Mouse (Mus musculus) limb, embryonic 15.5 days (tissue): ENCODE data around the gene Gm42742. TPM values are rescaled to one million over a fixed set of nuclear protein-coding genes. Genes with fewer than 3 reads are reported as not detected.
A peak's percentile ranks its signal among the peaks of the same experiment; 100 is the strongest.

Experiments
- ATAC-seq: fragments of 200-750 bp; cut with Nextera tagmentation; 2 replicates; pipeline ENCODE4 v1.8.0; 2017; ENCODE audit warnings: low read depth, moderate TSS enrichment; ENCODE audit not compliant: insufficient number of reproducible peaks, low FRiP score, low TSS enrichment
- H3K27ac ChIP-seq: fragments of 300-500 bp; sonication (generic); 2 replicates; pipeline ENCODE4 v1.5.1; 2015; ENCODE audit warnings: moderate library complexity, mild to moderate bottlenecking, inconsistent platforms
- H3K27me3 ChIP-seq: fragments of 300-500 bp; sonication (generic); 2 replicates; pipeline ENCODE4 v1.6.1; 2015; ENCODE audit warnings: inconsistent platforms
- H3K36me3 ChIP-seq: fragments of 300-500 bp; sonication (generic); 2 replicates; pipeline ENCODE4 v1.6.1; 2015; ENCODE audit warnings: inconsistent platforms
- H3K4me1 ChIP-seq: fragments of 300-500 bp; sonication (generic); 2 replicates; pipeline ENCODE4 v1.6.1; 2015; ENCODE audit warnings: inconsistent platforms
- H3K4me2 ChIP-seq: fragments of 300-500 bp; sonication (generic); 2 replicates; pipeline ENCODE4 v1.6.1; 2015; ENCODE audit warnings: mild to moderate bottlenecking, inconsistent platforms
- H3K4me3 ChIP-seq: fragments of 300-500 bp; sonication (generic); 2 replicates; pipeline ENCODE4 v1.5.1; 2015; ENCODE audit warnings: mild to moderate bottlenecking, inconsistent platforms
- H3K9ac ChIP-seq: fragments of 300-500 bp; sonication (generic); 2 replicates; pipeline ENCODE4 v1.6.1; 2015; ENCODE audit warnings: inconsistent platforms
- H3K9me3 ChIP-seq: fragments of 300-500 bp; sonication (generic); 2 replicates; pipeline ENCODE4 v1.6.1; 2016; ENCODE audit warnings: inconsistent platforms
- WGBS: fragments of 180-500 bp; shearing (Covaris S2); methylation state at CpG from one replicate; pipeline ENCODE4 v1.1.7; 2015; 5-methylcytosine and 5-hydroxymethylcytosine counted together
- polyA plus RNA-seq: library from polyadenylated mRNA; unstranded; fragments of >200 nt; fragmentation: Nextera tagmentation; extraction: Ambion mirVana; gene quantifications from 2 replicates; pipeline ENCODE4 v1.2.1, GENCODE M21; 2015

Gm42742 gene
- polyA plus RNA-seq, 1 experiment from 2014 or later = 58.2 TPM

DNA sequence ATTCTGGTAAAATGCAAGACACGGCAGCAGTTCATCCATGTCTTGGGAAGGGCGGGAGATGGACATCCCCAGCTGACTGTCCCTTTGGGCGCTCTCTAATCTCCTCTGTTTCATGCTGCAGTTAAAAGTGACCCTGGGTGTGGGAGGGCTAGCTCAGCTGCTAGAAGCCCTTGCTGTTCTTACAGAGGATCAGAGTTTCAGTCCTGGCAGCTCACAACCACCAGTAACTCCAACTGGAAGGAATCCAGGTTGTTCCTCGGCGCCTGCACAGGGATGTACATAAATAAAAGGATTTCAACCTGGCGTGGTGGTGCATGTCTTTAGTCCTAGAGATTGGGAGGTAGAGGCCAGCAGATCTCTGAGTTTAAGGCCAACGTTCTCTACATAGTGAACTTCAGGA is 37.8 kb downstream of the Gm42742 start:
- H3K4me1 ChIP-seq = peaks cover 7% of the 10 kb centered on the region
- H3K27ac ChIP-seq = no peak overlapping the region
- H3K4me2 ChIP-seq = no peak overlapping the region
- 74% methylated on average over 7 of the region's 7 CpGs for whole genome bisulfite sequencing
- ATAC-seq = no peak
- no peak overlapping the region for H3K9ac ChIP-seq
- no peak overlapping the region for H3K4me3 ChIP-seq
- no peaks in the 10 kb centered on the region for H3K9me3 ChIP-seq
- H3K27me3 ChIP-seq = no peaks in the 10 kb centered on the region
- H3K36me3 ChIP-seq = peaks cover 34% of the 10 kb centered on the region

DNA sequence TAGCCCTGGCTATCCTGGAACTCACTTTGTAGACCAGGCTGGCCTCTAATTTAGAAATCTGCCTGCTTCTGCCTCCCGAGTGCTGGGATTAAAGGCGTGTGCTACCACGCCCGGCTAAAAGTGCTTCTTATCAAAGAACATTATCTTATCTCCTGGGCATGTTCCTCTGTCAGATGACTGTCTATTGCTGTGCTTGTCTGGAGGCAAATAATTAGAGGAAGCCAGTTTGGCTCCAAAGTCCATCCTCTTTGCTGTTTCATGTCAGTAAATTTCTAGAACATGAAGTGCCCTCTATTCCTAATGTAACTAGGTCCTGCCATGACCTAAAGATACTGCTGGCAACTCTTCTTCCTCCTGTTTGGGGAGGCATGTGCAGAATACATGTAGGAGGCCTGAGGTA is 38.8 kb downstream of the Gm42742 start:
- WGBS = 88% methylated on average over 4 of the region's 4 CpGs
- no peak overlapping the region for H3K4me3 ChIP-seq
- H3K27ac ChIP-seq = no peak overlapping the region
- no peaks in the 10 kb centered on the region for H3K9me3 ChIP-seq
- ATAC-seq = no peak
- peaks cover 37% of the 10 kb centered on the region for H3K36me3 ChIP-seq
- no peak overlapping the region for H3K4me2 ChIP-seq
- H3K27me3 ChIP-seq = no peaks in the 10 kb centered on the region
- H3K4me1 ChIP-seq = peaks cover 15% of the 10 kb centered on the region
- no peak overlapping the region for H3K9ac ChIP-seq

DNA sequence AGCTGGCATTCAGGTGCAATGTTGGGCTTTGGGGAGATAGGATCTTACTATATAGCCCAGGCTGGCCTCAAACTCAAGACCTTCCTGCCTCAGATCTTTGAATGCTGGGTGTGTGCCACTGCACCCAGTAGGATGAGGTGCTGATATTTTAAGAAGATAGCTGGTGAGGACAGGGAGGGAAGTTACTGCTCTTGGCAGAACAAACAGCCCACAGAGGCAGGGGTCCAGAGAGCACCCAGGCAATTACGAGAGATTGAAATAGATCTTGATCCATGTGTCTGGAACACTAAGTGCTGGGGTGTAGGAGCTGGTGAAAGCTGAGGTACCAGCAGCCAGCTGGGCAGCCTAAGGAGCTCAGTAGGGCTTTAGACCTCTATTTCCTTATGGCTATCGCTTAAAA is 39.3 kb downstream of the Gm42742 start:
- Histone ChIP-seq H3K4me2 (no peak overlapping the region), H3K9me3 (no peaks in the 10 kb centered on the region), H3K4me1 (peaks cover 19% of the 10 kb centered on the region), H3K27ac (no peak overlapping the region), H3K36me3 (peaks cover 37% of the 10 kb centered on the region), H3K4me3 (no peak overlapping the region), H3K9ac (no peak overlapping the region), H3K27me3 (no peaks in the 10 kb centered on the region)
- no peak for ATAC-seq
- WGBS = 88% methylated on average over 2 of the region's 2 CpGs

DNA sequence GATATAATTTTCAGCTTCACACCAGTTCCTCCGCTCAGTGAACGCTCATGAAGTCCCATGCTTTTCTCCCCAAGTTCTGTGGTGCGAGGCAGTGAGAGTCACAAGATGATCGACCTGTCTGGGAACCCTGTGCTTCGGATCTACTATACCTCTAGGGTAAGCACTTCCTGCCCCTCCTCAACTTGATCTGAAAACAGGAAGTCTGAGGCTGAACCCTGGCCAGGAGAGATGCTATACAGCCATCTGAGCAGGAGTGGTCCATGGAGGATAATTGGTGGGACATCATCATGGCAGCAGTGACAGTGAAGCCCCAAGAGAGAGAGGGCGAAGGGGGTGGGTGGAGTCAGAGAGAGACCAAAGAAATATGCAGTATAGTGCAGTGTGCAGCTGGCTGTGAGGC is 42.1 kb downstream of the Gm42742 start:
- WGBS = 85% methylated on average over 6 of the region's 6 CpGs
- H3K27me3 ChIP-seq = no peaks in the 10 kb centered on the region
- no peak overlapping the region for H3K4me2 ChIP-seq
- no peak overlapping the region for H3K27ac ChIP-seq
- peaks cover 19% of the 10 kb centered on the region for H3K4me1 ChIP-seq
- H3K9me3 ChIP-seq = no peaks in the 10 kb centered on the region
- no peak overlapping the region for H3K4me3 ChIP-seq
- H3K36me3 ChIP-seq = peaks cover 37% of the 10 kb centered on the region
- no peak overlapping the region for H3K9ac ChIP-seq
- ATAC-seq = no peak

DNA sequence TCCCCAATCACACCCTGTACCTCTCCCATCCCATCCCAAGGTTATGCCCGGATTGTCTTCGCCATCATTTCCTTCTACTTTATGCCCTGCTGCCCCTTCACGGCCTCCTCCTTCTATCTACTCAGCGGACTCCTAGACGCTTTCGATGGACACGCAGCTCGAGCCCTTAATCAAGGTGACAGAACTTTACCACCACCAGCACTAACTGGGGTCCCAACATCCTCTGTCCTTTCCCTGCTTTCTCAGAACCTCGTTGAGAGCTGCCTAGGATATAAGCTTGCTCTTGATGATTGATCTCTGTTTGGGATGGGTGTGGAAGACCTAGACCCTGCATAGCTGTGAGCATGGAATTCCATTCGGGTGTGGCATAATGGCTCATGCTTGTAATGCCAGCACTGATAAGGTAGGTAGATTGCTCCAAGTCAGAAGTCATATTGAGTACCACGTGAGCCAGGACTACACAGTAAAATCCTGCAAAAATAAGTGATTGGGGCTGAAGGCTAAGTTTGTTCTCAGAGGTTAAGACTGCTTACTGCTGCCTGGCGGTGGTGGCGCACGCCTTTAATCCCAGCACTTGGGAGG is 43.9 kb downstream of the Gm42742 start:
- peaks cover 19% of the 10 kb centered on the region for H3K4me1 ChIP-seq
- ATAC-seq = no peak
- peak overlapping the region; percentile 94 for H3K4me3 ChIP-seq
- WGBS = 25% methylated on average over 14 of the region's 14 CpGs
- H3K27ac ChIP-seq = peak overlapping the region; percentile 93
- peaks cover 37% of the 10 kb centered on the region for H3K36me3 ChIP-seq
- H3K27me3 ChIP-seq = no peaks in the 10 kb centered on the region
- peak overlapping the region; percentile 84 for H3K4me2 ChIP-seq
- H3K9ac ChIP-seq = peak overlapping the region; percentile 92
- H3K9me3 ChIP-seq = no peaks in the 10 kb centered on the region

DNA sequence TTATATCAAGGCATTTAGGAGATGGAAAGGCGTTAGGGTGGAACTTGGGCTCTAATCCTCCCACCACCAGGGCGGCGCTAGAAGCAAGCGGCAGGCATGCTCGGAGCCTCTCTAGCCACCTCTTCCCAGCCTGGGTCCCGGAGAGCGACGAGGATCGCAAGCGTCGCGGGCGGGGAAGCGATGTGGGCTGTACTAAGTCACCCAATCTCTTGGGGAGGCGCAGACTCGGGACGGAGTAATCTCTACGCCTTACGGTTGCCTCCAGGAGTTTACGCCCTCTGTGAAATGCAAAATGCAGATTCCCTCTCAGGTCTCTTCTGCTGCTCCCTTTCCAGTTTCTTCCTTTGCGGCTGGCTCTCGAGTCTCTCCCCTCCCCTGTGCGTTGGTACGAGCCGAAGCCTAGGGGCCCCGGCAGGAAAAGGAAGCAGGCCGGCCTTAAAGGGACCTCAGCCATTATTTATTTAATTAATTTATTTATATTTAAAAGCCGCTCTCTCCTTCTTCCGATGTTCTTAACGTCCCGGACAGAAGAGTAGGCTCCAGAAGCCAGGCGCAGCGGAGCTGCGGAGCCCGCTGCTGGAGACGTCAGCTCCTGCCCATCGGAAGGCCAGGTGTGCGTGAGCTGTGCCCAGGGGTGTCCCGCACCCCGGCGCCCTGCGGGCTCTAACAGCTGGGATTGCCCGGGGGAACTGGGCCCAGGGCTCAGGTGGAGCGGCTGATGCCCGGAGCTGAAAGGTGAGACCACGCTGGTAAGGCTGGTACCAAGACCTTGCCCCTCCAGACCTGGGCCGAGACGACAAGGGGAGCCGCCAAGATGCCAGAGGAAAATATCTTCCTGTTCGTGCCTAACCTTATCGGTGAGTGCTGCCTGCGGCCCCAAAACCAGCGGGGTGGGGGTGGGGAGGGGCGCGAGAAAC is 44.7 kb downstream of the Gm42742 start, which contains the start of gene Cdiptos:
Gene Cdiptos, minus strand, starts transcription at position 149 of the 917 bp plus-strand sequence.
- H3K4me1 ChIP-seq = peaks cover 19% of the 10 kb centered on the region
- H3K4me2 ChIP-seq = peak within 1 kb of the TSS; percentile 84
- peak within 1 kb of the TSS; percentile 94 for H3K4me3 ChIP-seq
- H3K9ac ChIP-seq = peak within 1 kb of the TSS; percentile 92
- WGBS = under 1% methylated on average over 53 of the region's 55 CpGs
- peaks cover 32% of the 10 kb centered on the region for H3K36me3 ChIP-seq
- H3K27me3 ChIP-seq = no peaks in the 10 kb centered on the region
- peak; percentile 92 for ATAC-seq
- H3K27ac ChIP-seq = peak within 1 kb of the TSS; percentile 93
- H3K9me3 ChIP-seq = no peaks in the 10 kb centered on the region

DNA sequence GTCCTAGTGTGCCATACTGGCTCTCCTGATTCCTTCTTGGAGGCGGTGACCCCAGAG is 45.2 kb downstream of the Gm42742 start, which contains the start of gene Cdipt:
Gene Cdipt, plus strand, starts transcription at position 22 of the 57 bp plus-strand sequence.
- Histone ChIP-seq H3K9ac (peak within 1 kb of the TSS; percentile 92), H3K4me3 (peak within 1 kb of the TSS; percentile 94), H3K9me3 (no peaks in the 10 kb centered on the region), H3K4me2 (peak within 1 kb of the TSS; percentile 84), H3K4me1 (peaks cover 19% of the 10 kb centered on the region), H3K36me3 (peaks cover 27% of the 10 kb centered on the region), H3K27me3 (no peaks in the 10 kb centered on the region), H3K27ac (peak within 1 kb of the TSS; percentile 93)
- ATAC-seq = no peak
- WGBS = 8% methylated on average over 1 of the region's 1 CpGs

DNA sequence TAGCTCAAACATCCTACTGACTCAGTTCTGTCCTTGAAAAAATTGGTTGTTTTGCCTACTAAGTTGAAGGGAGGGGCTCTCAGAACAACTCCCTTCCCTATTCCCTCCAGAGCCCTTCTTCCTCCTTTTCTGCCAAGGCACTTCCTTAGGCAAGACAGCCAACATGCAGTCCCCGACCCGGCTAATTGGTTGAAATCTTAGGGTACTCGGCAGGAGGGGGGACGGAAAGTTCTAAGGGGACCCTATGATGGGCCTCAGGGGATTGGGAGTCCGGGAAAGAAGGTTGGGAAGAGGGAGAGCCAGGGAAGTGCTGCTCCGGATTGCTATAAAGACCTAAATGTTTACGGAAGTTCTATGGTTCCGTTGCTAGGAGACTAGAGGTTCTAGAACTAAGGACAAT is 45.4 kb downstream of the Gm42742 start:
- no peaks in the 10 kb centered on the region for H3K27me3 ChIP-seq
- H3K27ac ChIP-seq = peak overlapping the region; percentile 93; the same call in 1 of the 2 replicates
- H3K9me3 ChIP-seq = no peaks in the 10 kb centered on the region
- peak overlapping the region; percentile 84 for H3K4me2 ChIP-seq
- no peak; the same call in 1 of the 2 replicates for ATAC-seq
- H3K36me3 ChIP-seq = peaks cover 26% of the 10 kb centered on the region
- 7% methylated on average over 8 of the region's 8 CpGs for WGBS
- no peak overlapping the region for H3K9ac ChIP-seq
- peaks cover 19% of the 10 kb centered on the region for H3K4me1 ChIP-seq
- peak overlapping the region; percentile 94 for H3K4me3 ChIP-seq

DNA sequence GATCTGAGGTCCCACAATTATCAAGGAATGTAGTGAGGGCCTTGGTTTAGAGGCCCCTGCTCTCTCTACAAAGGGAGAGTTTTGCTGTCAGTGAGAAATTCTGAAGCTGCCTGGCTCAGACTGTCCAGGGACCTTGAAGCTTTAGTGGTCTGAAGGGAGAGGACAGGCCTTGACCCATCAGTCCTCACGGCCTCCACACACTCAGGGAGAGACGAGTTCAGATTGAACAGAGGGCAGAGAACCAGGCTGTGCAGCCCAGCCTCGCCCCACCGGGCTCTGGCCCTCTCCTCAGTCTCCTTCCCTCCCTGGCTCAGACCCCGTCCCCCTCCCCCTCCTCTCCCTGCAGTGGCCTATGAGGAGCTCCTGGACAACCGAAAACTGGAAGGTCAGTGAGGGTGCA is 53.5 kb downstream of the Gm42742 start:
- peaks cover 21% of the 10 kb centered on the region for H3K27me3 ChIP-seq
- no peaks in the 10 kb centered on the region for H3K9me3 ChIP-seq
- H3K4me3 ChIP-seq = no peak overlapping the region
- 63% methylated on average over 6 of the region's 6 CpGs for WGBS
- H3K9ac ChIP-seq = no peak overlapping the region
- no peaks in the 10 kb centered on the region for H3K36me3 ChIP-seq
- peaks cover 7% of the 10 kb centered on the region; the same call in 1 of the 2 replicates for H3K4me1 ChIP-seq
- H3K27ac ChIP-seq = no peak overlapping the region
- no peak for ATAC-seq
- H3K4me2 ChIP-seq = no peak overlapping the region

DNA sequence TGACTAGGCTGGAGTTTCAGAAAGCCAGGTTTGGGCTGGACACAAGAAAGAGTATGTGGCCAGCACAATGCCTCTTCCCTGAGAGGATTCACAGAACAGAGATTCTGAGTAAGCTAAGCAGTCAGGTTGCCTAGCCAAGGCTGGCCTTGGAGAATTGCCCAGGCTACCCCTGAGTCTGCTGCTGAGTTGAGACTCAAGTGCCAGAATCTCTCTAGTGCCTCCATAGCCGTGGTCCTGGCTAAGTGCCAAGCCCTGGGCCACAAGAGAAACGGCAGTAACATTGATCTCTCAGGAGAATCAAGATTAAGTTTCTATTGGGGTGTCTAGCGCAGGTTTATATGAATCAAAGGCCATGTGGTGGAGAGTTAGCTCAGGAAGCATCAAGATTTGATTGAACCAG is 55.3 kb downstream of the Gm42742 start:
- Histone ChIP-seq H3K36me3 (no peaks in the 10 kb centered on the region), H3K9me3 (no peaks in the 10 kb centered on the region), H3K4me3 (no peak overlapping the region), H3K27me3 (peaks cover 29% of the 10 kb centered on the region), H3K27ac (no peak overlapping the region), H3K9ac (no peak overlapping the region), H3K4me1 (peaks cover 7% of the 10 kb centered on the region; the same call in 1 of the 2 replicates), H3K4me2 (no peak overlapping the region)
- ATAC-seq = no peak
- 47% methylated on average over 3 of the region's 3 CpGs for WGBS
